Mouse (Mus musculus): Measurements from ENCODE around the gene Fbxo21. TPM values are rescaled to one million over a fixed set of nuclear protein-coding genes. Genes with fewer than 3 reads are reported as not detected.
A peak's percentile ranks its signal among the peaks of the same experiment; 100 is the strongest.

The Fbxo21 gene
- total RNA-seq, 4 experiments from 2014 or later: 29.2 to 43.0 (median 35.2) TPM

GRCm38 (mm10) chr5:117980921-117981320 lies 4.4 kb downstream of the Fbxo21 start:
- no peak for DNase-seq (ENCODE audit: low spot score)

- no peak for DNase-seq (ENCODE audit: low spot score)
Measured at GRCm38 (mm10) chr5:117981943-117982342, 5.4 kb downstream of the Fbxo21 start.

DNA sequence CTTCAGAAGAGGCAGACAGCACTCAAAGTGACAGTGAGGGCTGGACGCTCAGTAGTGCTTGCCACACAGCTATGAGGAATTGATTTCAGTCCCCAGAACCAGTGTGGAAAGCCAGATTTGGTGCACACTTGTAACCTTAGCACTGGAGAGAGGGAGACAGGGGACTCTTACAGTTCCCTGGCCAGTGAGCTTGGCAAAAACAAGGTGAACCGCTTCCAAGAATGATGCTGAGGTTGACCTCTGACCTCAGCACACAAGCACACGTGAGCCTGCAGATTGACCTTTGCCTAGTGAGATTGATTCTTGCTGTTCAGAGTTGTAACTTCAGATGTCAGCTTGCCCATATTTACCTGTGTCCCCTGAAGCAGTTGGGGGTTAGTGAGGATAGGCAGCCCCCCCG lies 9.8 kb downstream of the Fbxo21 start:
- DNase-seq (ENCODE audit: low spot score): no peak

DNA sequence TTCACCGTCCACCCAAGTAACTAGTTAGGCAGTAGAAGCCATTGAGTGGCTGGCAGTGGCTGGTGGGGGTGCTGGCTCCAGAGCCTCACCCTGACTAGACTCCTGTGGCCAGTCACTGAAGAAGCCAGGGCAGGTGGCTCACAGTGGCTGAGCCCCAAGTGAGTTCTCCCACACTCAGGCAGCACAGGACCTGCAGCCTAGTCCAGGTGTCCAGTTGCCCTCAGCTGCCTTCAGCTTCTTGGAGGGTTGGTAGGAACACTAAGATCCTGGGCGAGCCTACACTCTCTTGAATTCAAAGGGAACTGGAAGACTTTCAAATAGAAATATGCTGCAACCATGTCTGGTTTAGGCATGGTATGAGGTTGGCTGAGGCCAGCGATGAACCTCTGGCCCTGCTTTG lies 11.4 kb downstream of the Fbxo21 start:
- no peak for DNase-seq (ENCODE audit: low spot score)

- no peak for DNase-seq (ENCODE audit: low spot score)
Measured at GRCm38 (mm10) chr5:117988367-117988766, 11.8 kb downstream of the Fbxo21 start.

DNA sequence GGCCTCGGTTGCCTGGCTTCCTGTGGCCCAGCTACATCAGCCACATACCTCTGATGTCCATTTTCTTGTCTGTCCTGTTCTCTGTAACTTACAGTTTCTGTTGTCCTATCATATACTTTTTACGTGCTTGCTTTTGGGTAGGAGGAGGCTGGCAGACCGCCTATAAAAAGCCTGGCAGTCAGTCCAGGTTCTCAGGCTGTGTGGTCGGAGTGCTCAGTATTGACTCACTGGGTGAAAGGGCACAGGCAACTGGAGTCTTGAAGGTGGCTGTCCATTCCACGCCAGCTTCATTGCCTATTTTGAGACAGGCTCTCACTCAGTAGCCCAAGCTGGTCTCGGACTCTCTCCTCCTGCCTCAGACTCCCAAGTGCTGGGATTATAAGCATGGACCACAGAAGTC lies 13.2 kb downstream of the Fbxo21 start:
- DNase-seq (ENCODE audit: low spot score): peak; percentile 50

DNA sequence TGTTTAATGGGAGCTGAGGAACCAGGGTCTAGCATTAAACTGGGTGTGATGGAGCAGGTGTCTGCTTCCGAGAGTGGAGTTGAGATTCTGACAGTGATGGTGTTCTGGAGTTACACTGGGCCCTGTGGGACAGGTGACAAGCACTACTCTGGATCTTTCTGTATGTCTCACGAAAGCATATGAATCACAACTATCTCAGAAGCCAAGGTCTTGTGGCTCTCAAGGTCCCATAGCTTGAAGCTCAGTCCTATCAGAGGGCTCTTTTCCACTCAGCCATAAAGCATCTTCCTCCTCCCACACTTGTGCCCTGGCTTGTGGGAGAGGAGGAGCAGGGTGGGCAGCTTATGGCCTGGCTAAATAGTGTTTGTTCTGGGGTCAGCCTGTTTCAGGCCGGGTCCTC lies 14.4 kb downstream of the Fbxo21 start:
- DNase-seq (ENCODE audit: low spot score): no peak

- DNase-seq (ENCODE audit: low spot score): no peak
Measured at GRCm38 (mm10) chr5:117993550-117993949, 17.0 kb downstream of the Fbxo21 start.

DNA sequence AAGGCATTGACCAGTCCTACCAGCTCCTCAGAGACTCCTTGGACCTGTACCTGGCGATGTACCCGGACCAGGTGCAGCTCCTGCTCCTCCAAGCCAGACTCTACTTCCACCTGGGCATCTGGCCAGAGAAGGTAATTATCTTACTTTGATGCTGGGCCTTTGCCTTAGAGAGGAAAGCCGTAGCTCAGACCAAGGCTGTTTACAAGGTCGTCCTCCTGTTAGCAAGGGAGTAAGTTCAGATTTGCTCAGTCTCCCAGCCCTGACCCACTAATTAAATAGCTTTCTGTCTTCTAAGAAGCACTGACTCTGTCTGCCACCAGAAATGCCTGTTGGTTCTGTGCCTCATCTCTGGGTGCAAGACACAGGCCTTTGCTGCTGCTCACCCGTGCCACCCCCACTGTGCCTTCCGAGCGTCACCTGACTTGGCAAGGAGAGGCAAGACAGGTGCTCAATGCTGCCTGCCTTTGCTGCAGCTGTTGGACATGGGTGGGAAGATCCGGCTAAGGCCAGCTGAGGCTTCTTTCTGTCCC lies 18.9 kb downstream of the Fbxo21 start:
- no peak for DNase-seq (ENCODE audit: low spot score)

- DNase-seq (ENCODE audit: low spot score): no peak
Measured at GRCm38 (mm10) chr5:117995911-117996310, 19.4 kb downstream of the Fbxo21 start.

DNA sequence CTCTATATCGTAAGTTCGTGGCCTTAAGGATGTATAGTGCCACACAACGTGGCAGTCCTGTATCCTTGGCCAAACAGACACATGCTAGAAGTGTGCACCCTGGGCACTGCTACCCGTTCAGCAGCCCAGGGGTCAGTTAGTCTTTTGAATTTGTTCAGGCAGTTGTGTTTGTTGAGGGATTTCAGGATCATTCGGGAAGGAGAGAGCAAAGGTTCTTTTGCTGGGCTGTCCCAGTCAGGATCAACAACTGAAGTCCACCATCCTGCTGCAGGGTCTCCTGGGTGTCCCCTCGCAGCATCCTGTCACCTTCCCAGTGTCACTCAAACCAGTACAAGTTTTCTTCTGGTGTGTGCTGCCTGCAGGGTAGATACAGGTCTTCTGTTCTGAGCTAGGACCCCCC lies 20.1 kb downstream of the Fbxo21 start:
- no peak for DNase-seq (ENCODE audit: low spot score)

- DNase-seq (ENCODE audit: low spot score): peak; percentile 26
Measured at GRCm38 (mm10) chr5:117997434-117997970, 21.0 kb downstream of the Fbxo21 start.

- DNase-seq (ENCODE audit: low spot score): no peak
Measured at GRCm38 (mm10) chr5:117999061-117999460, 22.5 kb downstream of the Fbxo21 start.

DNA sequence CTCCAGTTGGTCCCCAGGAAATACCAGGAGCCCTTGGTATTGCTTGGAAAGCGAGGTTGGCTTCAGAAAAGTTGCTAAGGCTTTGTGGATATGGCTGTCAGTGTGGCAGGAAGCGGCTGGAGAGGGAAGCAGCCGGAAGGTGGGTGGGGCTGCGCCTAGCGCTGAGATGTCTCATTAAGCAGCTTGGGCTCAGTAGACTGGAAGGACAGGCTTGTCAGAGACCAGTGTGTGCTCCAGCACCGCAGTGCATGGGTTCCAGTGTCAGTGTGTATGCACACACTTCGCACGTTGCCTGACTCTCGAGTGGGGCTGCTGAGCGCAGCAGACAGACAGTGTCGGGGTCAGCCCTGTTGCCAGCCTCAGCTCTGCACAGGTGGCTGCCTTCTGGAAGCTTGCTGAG lies 23.1 kb downstream of the Fbxo21 start:
- DNase-seq (ENCODE audit: low spot score): no peak

GRCm38 (mm10) chr5:118002059-118002458 lies 25.5 kb downstream of the Fbxo21 start:
- peak; percentile 61 for DNase-seq (ENCODE audit: low spot score)

GRCm38 (mm10) chr5:118004619-118005018 lies 28.1 kb downstream of the Fbxo21 start:
- DNase-seq (ENCODE audit: low spot score): no peak

DNA sequence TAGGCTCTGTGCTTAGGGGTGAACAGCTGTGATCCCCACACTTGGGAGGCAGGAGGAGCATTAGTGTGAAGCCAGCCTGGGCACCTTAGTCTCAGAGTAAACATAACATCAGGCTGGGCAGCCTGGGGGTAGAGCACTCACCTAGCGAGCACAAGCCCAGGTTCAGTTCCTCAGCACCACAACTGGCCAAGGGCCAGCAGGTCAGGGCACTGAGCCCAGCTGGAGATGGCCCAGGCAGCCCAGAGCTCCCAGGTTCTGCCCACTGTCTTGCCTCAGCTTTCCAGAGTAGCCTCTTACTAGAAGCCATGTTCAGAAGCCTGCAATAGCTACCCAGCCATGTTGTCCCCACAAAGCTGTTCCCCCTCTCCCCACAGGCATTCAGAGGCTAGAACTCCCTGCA lies 29.2 kb downstream of the Fbxo21 start:
- no peak for DNase-seq (ENCODE audit: low spot score)

DNA sequence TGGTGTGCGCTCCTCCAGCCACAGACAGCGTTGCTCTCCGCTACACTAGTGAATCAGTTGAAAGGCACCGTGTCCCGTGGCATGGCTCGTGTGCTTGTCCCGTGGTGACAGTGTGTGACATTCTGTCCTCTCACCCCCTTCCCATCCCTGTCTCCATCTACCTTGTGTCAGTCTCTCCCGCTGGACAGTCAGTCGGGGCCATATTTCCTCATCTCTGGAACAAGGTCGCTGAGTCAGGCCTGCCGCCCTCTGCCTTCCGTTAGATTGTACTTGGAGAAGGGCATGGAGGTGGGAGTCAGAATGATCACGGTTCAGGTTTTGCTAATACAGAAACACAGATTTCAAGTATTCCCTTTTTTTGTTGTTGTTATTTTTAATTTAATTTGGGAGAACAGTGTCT lies 31.8 kb downstream of the Fbxo21 start:
- DNase-seq (ENCODE audit: low spot score): no peak

- DNase-seq (ENCODE audit: low spot score): no peak
Measured at GRCm38 (mm10) chr5:118010872-118011271, 34.3 kb downstream of the Fbxo21 start.

- no peak for DNase-seq (ENCODE audit: low spot score)
Measured at GRCm38 (mm10) chr5:118011796-118012195, 35.3 kb downstream of the Fbxo21 start.

- peak; percentile 47 for DNase-seq (ENCODE audit: low spot score)
Measured at GRCm38 (mm10) chr5:118015028-118015427, 38.5 kb downstream of the Fbxo21 start.

DNA sequence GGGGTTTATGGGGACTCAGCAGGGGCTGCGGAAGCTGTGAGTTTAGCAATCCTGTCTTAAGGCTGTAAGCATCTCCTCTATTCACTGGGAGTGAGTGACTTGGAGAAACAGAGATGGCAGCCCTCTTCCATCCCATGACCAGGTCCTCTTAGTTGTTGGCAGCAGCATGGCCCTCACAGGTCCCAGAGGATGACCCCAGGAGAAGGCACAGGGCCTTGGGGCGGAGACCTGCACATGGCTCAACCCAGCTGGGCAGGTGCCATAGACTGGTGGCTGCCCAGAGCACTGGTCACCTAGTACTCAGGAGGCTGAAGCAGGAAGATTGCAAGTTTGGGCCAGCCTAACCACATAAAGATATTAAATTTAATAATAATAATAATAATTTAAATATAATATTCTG lies 39.1 kb downstream of the Fbxo21 start:
- DNase-seq (ENCODE audit: low spot score): no peak

DNA sequence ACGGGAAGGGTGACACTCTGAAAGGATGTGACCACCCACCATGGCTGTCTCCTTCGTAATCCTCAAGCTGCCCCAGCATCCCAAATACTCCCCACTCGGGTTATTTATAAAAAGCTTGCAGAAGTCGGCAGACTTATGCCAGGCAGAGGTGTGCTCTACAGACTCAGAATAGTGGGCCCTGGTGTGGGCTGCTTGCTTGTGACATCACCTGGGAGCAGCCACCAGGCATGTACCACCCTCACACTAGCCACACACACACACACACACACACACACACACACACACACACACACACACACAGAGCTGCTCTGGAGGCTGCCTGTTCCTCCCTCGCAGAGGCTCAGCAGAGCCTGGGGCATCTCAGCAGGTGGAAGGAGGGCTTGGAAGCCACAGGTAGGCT lies 41.0 kb downstream of the Fbxo21 start:
- DNase-seq (ENCODE audit: low spot score): no peak

DNA sequence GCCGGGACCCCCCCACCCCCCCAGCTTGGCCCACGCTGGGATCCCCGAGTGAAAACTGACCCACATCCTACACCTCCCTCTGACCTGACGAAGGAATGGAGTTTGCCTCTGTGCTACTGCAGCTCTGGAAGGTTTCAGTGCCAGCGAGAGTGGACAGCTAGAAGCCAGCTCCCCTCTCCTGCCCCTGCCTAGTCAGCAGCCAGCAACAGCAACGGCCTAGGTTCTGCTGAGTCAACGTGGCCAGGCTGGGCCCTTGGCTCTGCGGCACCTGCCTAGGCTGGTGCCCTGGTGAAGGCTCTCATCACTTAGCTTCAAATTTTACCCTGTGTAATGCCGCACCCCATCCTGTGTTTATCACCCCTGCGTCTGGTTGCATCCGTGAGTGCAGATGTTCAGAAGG lies 43.4 kb downstream of the Fbxo21 start:
- no peak for DNase-seq (ENCODE audit: low spot score)
